Mouse (Mus musculus) ES-Bruce4 (cell line): ENCODE measurements around the gene Gm20219.

ENCODE experiments used
- CTCF ChIP-seq: IDR thresholded peaks from one replicate; pipeline ENCODE4 v1.8.1; 2011; ENCODE audit warnings: low read depth, low read length
- EP300 ChIP-seq: IDR thresholded peaks from 2 replicates; pipeline ENCODE4 v1.6.1; 2011; ENCODE audit warnings: low read depth, low read length; ENCODE audit not compliant: insufficient read depth
- POLR2A ChIP-seq: IDR thresholded peaks from one replicate; pipeline ENCODE4 v1.8.1; 2011; ENCODE audit warnings: low read length; ENCODE audit not compliant: insufficient read depth

DNA sequence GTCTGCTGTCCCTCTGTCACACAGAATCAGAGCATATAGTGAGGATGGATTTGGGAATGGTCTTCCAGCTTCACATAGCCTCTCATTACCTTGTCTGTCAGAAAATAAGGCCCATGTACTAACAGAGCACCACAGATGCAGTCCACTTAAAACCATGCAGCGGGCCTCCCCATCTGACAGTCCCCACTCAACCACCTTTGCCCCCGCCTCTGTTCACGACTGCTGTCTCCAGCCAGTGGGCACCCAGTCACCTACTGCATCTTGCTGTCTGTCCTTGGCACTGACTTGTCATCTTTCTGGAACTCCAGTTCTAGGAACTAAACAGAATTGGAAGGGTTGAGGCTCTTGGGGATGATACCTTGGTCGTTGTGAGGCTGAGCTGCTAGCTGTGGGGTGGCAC is 34.7 kb upstream of the Gm20219 start:
- TF ChIP-seq POLR2A, result no peak
- no peak for TF ChIP-seq CTCF
- no peak for TF ChIP-seq EP300
